In the genomic region with DNA sequence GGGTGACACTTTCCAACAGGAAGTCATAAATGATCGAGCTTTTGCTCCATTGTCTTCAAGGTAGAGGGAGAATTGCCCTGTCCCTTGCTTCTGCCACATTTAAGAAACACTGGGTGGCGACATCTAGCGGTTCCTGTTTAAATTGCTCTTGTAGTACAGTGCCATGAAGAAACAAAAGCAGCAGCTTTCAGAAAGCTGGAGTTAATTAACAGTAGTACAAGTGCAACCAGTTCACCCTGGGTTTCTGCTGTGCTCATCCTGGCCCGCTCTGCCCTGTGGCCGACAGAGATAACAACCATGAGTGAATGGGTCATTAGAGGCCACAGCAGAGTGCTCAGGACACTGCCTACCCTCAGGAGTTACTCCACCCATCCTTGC, we compare ENCODE assay signal across 7 mouse cellular contexts.
DNase-seq lines count a peak whose midpoint lies in the region; TF ChIP-seq lines count a peak whose summit lies in the region.

No protein-coding gene starts in this region.

- 0 out of 2 replicates have a peak, but pooled peaks cover 4% of the 10 kb centered on the region for H3K9me3 ChIP-seq in megakaryocyte, embryonic 14.5 days

- no peak overlapping the region for H3K4me3 ChIP-seq in left cerebral cortex, adult 2 months
- peak overlapping the region; percentile 85 for H3K4me3 ChIP-seq in megakaryocyte, embryonic 14.5 days (replicated peaks)

- no peaks in the 10 kb centered on the region for H3K36me3 ChIP-seq in megakaryocyte, embryonic 14.5 days (replicated peaks; ENCODE audit: low read length)

- H3K4me1 ChIP-seq in megakaryocyte, embryonic 14.5 days: peaks cover 36% of the 10 kb centered on the region

- peak overlapping the region; percentile 61 for H3K27ac ChIP-seq in left cerebral cortex, adult 2 months

- intact Hi-C loops in left cerebral cortex, adult 2 months (cut with DNase I): loop anchor here (2.0 kb wide), 2 partner anchors 166 to 328 kb away; a partner anchor contains a TSS

- H3K27me3 ChIP-seq in megakaryocyte, embryonic 14.5 days (replicated peaks): peaks cover 2% of the 10 kb centered on the region

- peak; percentile 67 for DNase-seq in adrenal gland, adult 2 months
- peak; percentile 90 for DNase-seq in embryo, embryonic 11 days
- DNase-seq in gastrocnemius, postnatal 25 days: peak; percentile 73
- peak; percentile 90 for DNase-seq in induced T-regulatory cell, adult 2 months (ENCODE audit: low read depth)
- peak; percentile 80 for DNase-seq in left cerebral cortex, adult 2 months (ENCODE audit: extremely low spot score in 1 of 2, low spot score in 2 of 2)
- peak; percentile 76 for DNase-seq in right cerebral cortex, postnatal 14 days

- peak; percentile 87 for TF ChIP-seq CTCF in left cerebral cortex, adult 2 months (IDR thresholded peaks at IDR 0.05)
